Mouse (Mus musculus) intestine, embryonic 16.5 days (tissue): ENCODE results near the gene Med13l. TPM values are rescaled to one million over a fixed set of nuclear protein-coding genes. Genes with fewer than 3 reads are reported as not detected.
A peak's percentile ranks its signal among the peaks of the same experiment; 100 is the strongest.

Experiments used
- ATAC-seq: fragments of 200-750 bp; cut with Nextera tagmentation; 2 replicates; pipeline ENCODE4 v1.8.0; 2017; ENCODE audit warnings: moderate TSS enrichment, moderate library complexity
- H3K27ac ChIP-seq: fragments of 300-500 bp; sonication (generic); 2 replicates; pipeline ENCODE4 v1.5.1; 2014; ENCODE audit warnings: mild to moderate bottlenecking, low read length
- H3K27me3 ChIP-seq: fragments of 300-500 bp; sonication (generic); replicated peaks from 2 replicates; pipeline ENCODE4 v1.6.1; 2014; ENCODE audit warnings: low read length, control low read depth, mixed read lengths; ENCODE audit not compliant: control insufficient read depth, insufficient read depth
- H3K36me3 ChIP-seq: fragments of 300-500 bp; sonication (generic); 2 replicates; pipeline ENCODE4 v1.6.1; 2014; ENCODE audit warnings: low read length, control low read depth; ENCODE audit not compliant: control insufficient read depth, insufficient read depth
- H3K4me1 ChIP-seq: fragments of 300-500 bp; sonication (generic); 2 replicates; pipeline ENCODE4 v1.6.1; 2014; ENCODE audit warnings: low read length, control low read depth, mixed read lengths; ENCODE audit not compliant: control insufficient read depth, insufficient read depth
- H3K4me2 ChIP-seq: fragments of 300-500 bp; sonication (generic); 2 replicates; pipeline ENCODE4 v1.6.1; 2014; ENCODE audit warnings: low read depth, low read length, control low read depth
- H3K4me3 ChIP-seq: fragments of 300-500 bp; sonication (generic); 2 replicates; pipeline ENCODE4 v1.5.1; 2014; ENCODE audit warnings: mild to moderate bottlenecking, low read length
- H3K9ac ChIP-seq: fragments of 300-500 bp; sonication (generic); 2 replicates; pipeline ENCODE4 v1.6.1; 2014; ENCODE audit warnings: low read depth, low read length
- H3K9me3 ChIP-seq: fragments of 300-500 bp; sonication (generic); 2 replicates; pipeline ENCODE4 v1.6.1; 2016; ENCODE audit warnings: low read length, control low read depth; ENCODE audit not compliant: control insufficient read depth
- WGBS: fragments of 180-500 bp; shearing (Covaris S2); extraction: QIAGEN DNeasy Blood & Tissue Kit; methylation state at CpG from one replicate; pipeline ENCODE4 v1.1.7; 2014; 5-methylcytosine and 5-hydroxymethylcytosine counted together
- polyA plus RNA-seq: library from polyadenylated mRNA; unstranded; fragments of >200 nt; fragmentation: Nextera tagmentation; extraction: Ambion mirVana; gene quantifications from 2 replicates; pipeline ENCODE4 v1.2.1, GENCODE M21; 2015

The Med13l gene
- polyA plus RNA-seq, 1 experiment from 2014 or later, result 6.4 TPM

- Histone ChIP-seq H3K36me3 (no peaks in the 10 kb centered on the region), H3K4me1 (peaks cover 19% of the 10 kb centered on the region), H3K4me3 (no peak overlapping the region), H3K27ac (no peak overlapping the region), H3K9ac (no peak overlapping the region), H3K4me2 (no peak overlapping the region), H3K27me3 (no peaks in the 10 kb centered on the region), H3K9me3 (no peaks in the 10 kb centered on the region)
- ATAC-seq, result 0 out of 2 replicates have a peak, but pooled peaks have one; percentile 47
- 65% methylated on average over 15 of the region's 15 CpGs for WGBS
These were observed 36.1 kb downstream of the Med13l start for GRCm38 (mm10) chr5:118596452-118597092.

GRCm38 (mm10) chr5:118598601-118599000, 38.1 kb downstream of the Med13l start:
- no peak overlapping the region for H3K9ac ChIP-seq
- no peak overlapping the region for H3K4me2 ChIP-seq
- 79% methylated on average over 6 of the region's 6 CpGs for WGBS
- no peaks in the 10 kb centered on the region for H3K36me3 ChIP-seq
- no peak for ATAC-seq
- H3K4me1 ChIP-seq, result peaks cover 15% of the 10 kb centered on the region
- no peaks in the 10 kb centered on the region for H3K27me3 ChIP-seq
- no peak overlapping the region for H3K4me3 ChIP-seq
- H3K9me3 ChIP-seq, result no peaks in the 10 kb centered on the region
- H3K27ac ChIP-seq, result no peak overlapping the region

- Histone ChIP-seq H3K9me3 (no peaks in the 10 kb centered on the region), H3K27ac (no peak overlapping the region), H3K4me1 (peaks cover 16% of the 10 kb centered on the region), H3K4me3 (no peak overlapping the region), H3K4me2 (no peak overlapping the region), H3K36me3 (no peaks in the 10 kb centered on the region), H3K27me3 (no peaks in the 10 kb centered on the region), H3K9ac (no peak overlapping the region)
- 74% methylated on average over 4 of the region's 4 CpGs for WGBS
- ATAC-seq, result no peak
These were observed 41.0 kb downstream of the Med13l start for GRCm38 (mm10) chr5:118601452-118601851.

- no peak for ATAC-seq
- H3K27me3 ChIP-seq, result no peaks in the 10 kb centered on the region
- H3K4me2 ChIP-seq, result no peak overlapping the region
- no peak overlapping the region for H3K9ac ChIP-seq
- peaks cover 14% of the 10 kb centered on the region for H3K4me1 ChIP-seq
- no peak overlapping the region for H3K27ac ChIP-seq
- H3K36me3 ChIP-seq, result no peaks in the 10 kb centered on the region
- H3K4me3 ChIP-seq, result no peak overlapping the region
- H3K9me3 ChIP-seq, result no peaks in the 10 kb centered on the region
- 76% methylated on average over 7 of the region's 7 CpGs for WGBS
These were observed 42.2 kb downstream of the Med13l start for GRCm38 (mm10) chr5:118602706-118603105.

GRCm38 (mm10) chr5:118605424-118606067, 45.1 kb downstream of the Med13l start:
- 83% methylated on average over 11 of the region's 11 CpGs for WGBS
- no peak overlapping the region for H3K4me2 ChIP-seq
- peaks cover 8% of the 10 kb centered on the region; the same call in 1 of the 2 replicates for H3K4me1 ChIP-seq
- no peak overlapping the region for H3K27ac ChIP-seq
- H3K9me3 ChIP-seq, result no peaks in the 10 kb centered on the region
- H3K36me3 ChIP-seq, result no peaks in the 10 kb centered on the region
- H3K9ac ChIP-seq, result no peak overlapping the region
- no peak overlapping the region for H3K4me3 ChIP-seq
- H3K27me3 ChIP-seq, result no peaks in the 10 kb centered on the region
- no peak for ATAC-seq

GRCm38 (mm10) chr5:118606636-118607035, 46.2 kb downstream of the Med13l start:
- H3K9me3 ChIP-seq, result no peaks in the 10 kb centered on the region
- no peak overlapping the region for H3K27ac ChIP-seq
- H3K36me3 ChIP-seq, result no peaks in the 10 kb centered on the region
- no peak for ATAC-seq
- H3K4me3 ChIP-seq, result no peak overlapping the region
- no peaks in the 10 kb centered on the region for H3K27me3 ChIP-seq
- H3K9ac ChIP-seq, result no peak overlapping the region
- peaks cover 8% of the 10 kb centered on the region; the same call in 1 of the 2 replicates for H3K4me1 ChIP-seq
- 84% methylated on average over 13 of the region's 13 CpGs for WGBS
- H3K4me2 ChIP-seq, result no peak overlapping the region

- H3K27me3 ChIP-seq, result no peaks in the 10 kb centered on the region
These were observed 47.4 kb downstream of the Med13l start for GRCm38 (mm10) chr5:118607900-118608299.

GRCm38 (mm10) chr5:118610468-118610867, 50.0 kb downstream of the Med13l start:
- Histone ChIP-seq H3K27ac (no peak overlapping the region), H3K4me2 (no peak overlapping the region), H3K27me3 (no peaks in the 10 kb centered on the region), H3K4me1 (peaks cover 16% of the 10 kb centered on the region), H3K36me3 (no peaks in the 10 kb centered on the region), H3K9ac (no peak overlapping the region), H3K9me3 (no peaks in the 10 kb centered on the region), H3K4me3 (no peak overlapping the region)
- 85% methylated on average over 5 of the region's 5 CpGs for WGBS
- no peak for ATAC-seq

More at GRCm38 (mm10) chr5:118607900-118608299, 47.4 kb downstream of the Med13l start:
- no peak overlapping the region for H3K4me2 ChIP-seq
- no peak overlapping the region for H3K9ac ChIP-seq
- 95% methylated on average over 1 of the region's 1 CpGs for WGBS
- ATAC-seq, result no peak
- H3K36me3 ChIP-seq, result no peaks in the 10 kb centered on the region
- no peak overlapping the region for H3K27ac ChIP-seq
- H3K9me3 ChIP-seq, result no peaks in the 10 kb centered on the region
- H3K4me3 ChIP-seq, result no peak overlapping the region
- H3K4me1 ChIP-seq, result peaks cover 2% of the 10 kb centered on the region; the same call in 1 of the 2 replicates

- no peak overlapping the region for H3K27ac ChIP-seq
- no peaks in the 10 kb centered on the region for H3K36me3 ChIP-seq
- no peak overlapping the region for H3K4me2 ChIP-seq
- no peak overlapping the region for H3K4me3 ChIP-seq
- no peaks in the 10 kb centered on the region for H3K9me3 ChIP-seq
- 0 out of 2 replicates have a peak overlapping the region, but pooled peaks have one; percentile 2 for H3K9ac ChIP-seq
- peaks cover 22% of the 10 kb centered on the region for H3K4me1 ChIP-seq
- WGBS, result 64% methylated on average over 13 of the region's 13 CpGs
- no peaks in the 10 kb centered on the region for H3K27me3 ChIP-seq
- ATAC-seq, result no peak
These were observed 52.6 kb downstream of the Med13l start for GRCm38 (mm10) chr5:118612956-118613631.
